Mouse (Mus musculus) heart, postnatal 0 days (tissue): ENCODE results near the gene Dop1a. TPM values are rescaled to one million over a fixed set of nuclear protein-coding genes. Genes with fewer than 3 reads are reported as not detected.

Experiments used
- ATAC-seq: fragments of 200-750 bp; cut with Nextera tagmentation; 2 replicates; pipeline ENCODE4 v1.8.0; 2017; ENCODE audit warnings: low read depth, moderate number of reproducible peaks, moderate library complexity; ENCODE audit not compliant: insufficient read depth
- DNase-seq: peaks from one replicate; pipeline ENCODE4 v3.0.0-alpha.2; 2016; ENCODE audit warnings: low spot score
- H3K27ac ChIP-seq: fragments of 300-500 bp; sonication (generic); 2 replicates; pipeline ENCODE4 v1.5.1; 2014; ENCODE audit warnings: low read depth, mild to moderate bottlenecking
- H3K27me3 ChIP-seq: fragments of 300-500 bp; sonication (generic); 2 replicates; pipeline ENCODE4 v1.6.1; 2014; ENCODE audit warnings: low read length, mixed read lengths; ENCODE audit not compliant: control insufficient read depth, insufficient read depth
- H3K36me3 ChIP-seq: fragments of 300-500 bp; sonication (generic); replicated peaks from 2 replicates; pipeline ENCODE4 v1.6.1; 2014; ENCODE audit warnings: low read length, mixed read lengths; ENCODE audit not compliant: control insufficient read depth, insufficient read depth
- H3K4me1 ChIP-seq: fragments of 300-500 bp; sonication (generic); 2 replicates; pipeline ENCODE4 v1.6.1; 2014; ENCODE audit warnings: antibody characterized with exemption; ENCODE audit not compliant: control insufficient read depth, insufficient read depth
- H3K4me2 ChIP-seq: fragments of 300-500 bp; sonication (generic); 2 replicates; pipeline ENCODE4 v1.6.1; 2014; ENCODE audit warnings: low read depth, mild to moderate bottlenecking, low read length, moderate library complexity
- H3K4me3 ChIP-seq: fragments of 300-500 bp; sonication (generic); 2 replicates; pipeline ENCODE4 v1.5.1; 2014; ENCODE audit warnings: low read depth, low read length
- H3K9ac ChIP-seq: fragments of 300-500 bp; sonication (generic); replicated peaks from 2 replicates; pipeline ENCODE4 v1.6.1; 2014; ENCODE audit warnings: low read depth, low read length, mixed read lengths
- H3K9me3 ChIP-seq: fragments of 300-500 bp; sonication (generic); replicated peaks from 2 replicates; pipeline ENCODE4 v1.6.1; 2016; ENCODE audit warnings: low read length; ENCODE audit not compliant: control insufficient read depth
- CTCF ChIP-seq: IDR thresholded peaks from 2 replicates; pipeline ENCODE4 v1.5.1; 2016; ENCODE audit warnings: antibody characterized with exemption, control low read depth, low read depth
- EP300 ChIP-seq: IDR thresholded peaks from 2 replicates; pipeline ENCODE4 v1.6.1; 2016; ENCODE audit warnings: antibody characterized with exemption, low read depth
- WGBS: fragments of 180-500 bp; shearing (Covaris S2); extraction: QIAGEN DNeasy Blood & Tissue Kit; methylation state at CpG from one replicate; pipeline ENCODE4 v1.1.7; 2014; 5-methylcytosine and 5-hydroxymethylcytosine counted together
- polyA plus RNA-seq: library from polyadenylated mRNA; unstranded; fragments of >200 nt; fragmentation: Nextera tagmentation; extraction: Ambion mirVana; gene quantifications from 2 replicates; pipeline ENCODE4 v1.2.1, GENCODE M21; 2015
- total RNA-seq: library from RNA; depleted of rRNA; stranded (reverse); fragments of >200 nt; gene quantifications from 2 replicates; pipeline ENCODE4 v1.2.3, GENCODE M21; 2014; ENCODE audit warnings: low replicate concordance

Gene Dop1a
- total and polyA plus RNA-seq, 2 experiments from 2014 or later = 8.2 to 23.1 TPM

DNA sequence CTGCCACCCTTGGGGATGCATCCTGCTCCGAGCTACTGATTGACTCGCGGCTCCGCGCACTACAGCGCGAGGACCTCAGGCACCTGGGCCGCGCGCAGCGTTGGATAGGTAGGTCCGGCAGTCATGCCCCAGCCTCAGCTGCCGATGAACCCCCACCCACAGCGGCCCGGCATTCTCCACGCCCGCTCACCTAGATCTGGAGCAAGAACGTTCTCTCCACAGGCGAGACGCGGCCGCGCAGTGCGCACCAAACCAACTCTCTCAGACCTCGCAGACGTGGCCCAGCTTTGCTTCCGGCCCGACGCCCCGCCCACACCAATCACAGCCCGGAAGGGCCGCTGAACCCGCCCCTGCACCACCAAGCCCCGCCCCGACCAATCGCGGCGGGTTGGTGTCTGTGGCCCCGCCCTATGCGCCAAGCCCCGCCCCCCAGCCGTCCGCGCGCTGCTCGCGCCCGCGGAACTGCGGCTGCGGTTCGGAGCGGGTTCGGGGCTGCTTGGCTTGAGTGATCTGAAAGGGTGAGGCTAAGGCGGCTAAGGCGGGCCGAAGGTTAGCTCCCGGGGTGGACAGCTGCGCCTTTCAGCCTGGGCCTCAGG is 104.7 kb downstream of the Dop1a start, which contains the start of the genes Pgm3 and Rwdd2a:
Gene Pgm3 (minus strand): TSS at position 303 of the 596 bp plus-strand sequence.
Gene Rwdd2a (plus strand): TSS at position 452 of the 596 bp plus-strand sequence.
- Histone ChIP-seq H3K9me3 (no peaks in the 10 kb centered on the region), H3K27ac (peak within 1 kb of the TSS; percentile 8; the same call in 1 of the 2 replicates), H3K27me3 (no peaks in the 10 kb centered on the region), H3K36me3 (peaks cover 4% of the 10 kb centered on the region), H3K4me1 (peaks cover 7% of the 10 kb centered on the region; the same call in 1 of the 2 replicates), H3K4me3 (peak within 1 kb of the TSS; percentile 70), H3K4me2 (peak within 1 kb of the TSS; percentile 98), H3K9ac (peak within 1 kb of the TSS; percentile 53)
- peak; percentile 99 for ATAC-seq
- under 1% methylated on average over 59 of the region's 59 CpGs for WGBS
- TF ChIP-seq EP300 = no peak
- no peak for TF ChIP-seq CTCF
- DNase-seq = peak; percentile 88

DNA sequence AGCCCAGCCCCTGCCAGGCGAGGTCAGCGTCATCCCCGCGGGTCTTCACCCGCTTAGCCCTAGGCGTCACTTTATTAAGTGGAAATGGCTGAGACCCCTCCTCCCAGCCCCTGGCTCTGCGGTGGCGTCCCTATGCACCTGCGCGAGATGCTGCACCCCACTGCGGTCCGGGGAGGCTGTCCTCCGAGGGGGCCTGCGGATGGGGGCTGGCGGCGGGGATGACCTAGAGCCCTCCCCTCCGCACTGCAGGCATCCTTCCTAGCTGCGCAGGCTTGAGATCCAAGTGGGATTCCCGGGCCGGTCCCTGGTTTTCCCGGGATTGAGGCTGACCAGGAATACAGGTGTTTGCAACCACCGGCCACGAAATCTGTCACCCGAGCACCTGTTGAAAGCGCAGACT is 105.2 kb downstream of the Dop1a start:
- Histone ChIP-seq H3K4me3 (peak overlapping the region; percentile 70), H3K36me3 (peaks cover 4% of the 10 kb centered on the region), H3K9ac (peak overlapping the region; percentile 53), H3K9me3 (no peaks in the 10 kb centered on the region), H3K4me1 (peaks cover 7% of the 10 kb centered on the region; the same call in 1 of the 2 replicates), H3K27ac (no peak overlapping the region), H3K4me2 (peak overlapping the region; percentile 98), H3K27me3 (no peaks in the 10 kb centered on the region)
- DNase-seq (no peak), ATAC-seq (peak; percentile 21)
- 1% methylated on average over 23 of the region's 25 CpGs for WGBS
- no peak for TF ChIP-seq CTCF
- no peak for TF ChIP-seq EP300

- Histone ChIP-seq H3K36me3 (peaks cover 2% of the 10 kb centered on the region), H3K4me3 (peak overlapping the region; percentile 70), H3K4me1 (peaks cover 7% of the 10 kb centered on the region; the same call in 1 of the 2 replicates), H3K27ac (no peak overlapping the region), H3K4me2 (peak overlapping the region; percentile 98), H3K9me3 (no peaks in the 10 kb centered on the region), H3K9ac (peak overlapping the region; percentile 53), H3K27me3 (no peaks in the 10 kb centered on the region)
- peak; percentile 46 for DNase-seq
- ATAC-seq = no peak
- 10% methylated on average over 13 of the region's 13 CpGs for WGBS
- peak; percentile 76 for TF ChIP-seq CTCF
- TF ChIP-seq EP300 = no peak
Measured at GRCm38 (mm10) chr9:86572636-86573291, 105.8 kb downstream of the Dop1a start.

- Histone ChIP-seq H3K4me1 (peaks cover 7% of the 10 kb centered on the region; the same call in 1 of the 2 replicates), H3K9ac (no peak overlapping the region), H3K9me3 (no peaks in the 10 kb centered on the region), H3K36me3 (no peaks in the 10 kb centered on the region; the same call in 1 of the 2 replicates), H3K4me3 (no peak overlapping the region), H3K4me2 (no peak overlapping the region), H3K27ac (no peak overlapping the region), H3K27me3 (no peaks in the 10 kb centered on the region)
- TF ChIP-seq CTCF (no peak), EP300 (no peak)
- DNase-seq (peak; percentile 30), ATAC-seq (no peak)
- WGBS = 66% methylated on average over 20 of the region's 20 CpGs
Measured at GRCm38 (mm10) chr9:86573616-86574303, 106.8 kb downstream of the Dop1a start.

DNA sequence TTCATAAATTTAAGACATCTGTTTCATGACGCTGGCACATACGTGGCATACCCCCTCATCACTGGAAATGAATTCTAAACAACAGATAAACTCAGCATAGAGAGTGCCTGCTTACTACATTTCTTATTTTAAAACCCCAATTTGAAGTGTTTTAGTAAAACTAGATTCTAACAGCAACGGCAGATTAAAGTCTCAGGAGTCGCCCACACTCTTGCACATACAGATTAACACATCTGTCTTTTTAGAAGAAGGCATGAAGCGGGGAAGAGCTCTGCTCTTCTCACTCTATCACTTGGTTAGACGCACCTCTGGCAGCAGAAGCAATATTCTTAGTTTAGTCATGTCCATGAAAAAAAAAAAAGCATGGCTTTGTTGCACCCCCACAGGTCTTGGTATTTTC is 108.2 kb downstream of the Dop1a start:
- no peak overlapping the region for H3K9ac ChIP-seq
- H3K4me1 ChIP-seq = peaks cover 7% of the 10 kb centered on the region; the same call in 1 of the 2 replicates
- DNase-seq (no peak), ATAC-seq (no peak)
- H3K4me3 ChIP-seq = no peak overlapping the region
- H3K27me3 ChIP-seq = no peaks in the 10 kb centered on the region
- H3K27ac ChIP-seq = no peak overlapping the region
- H3K36me3 ChIP-seq = no peaks in the 10 kb centered on the region
- 90% methylated on average over 6 of the region's 6 CpGs for WGBS
- no peak overlapping the region for H3K4me2 ChIP-seq
- H3K9me3 ChIP-seq = no peaks in the 10 kb centered on the region
- TF ChIP-seq CTCF (no peak), EP300 (no peak)
